Mouse (Mus musculus): Measurements from ENCODE around the gene Siglecf.

Gene Siglecf

GRCm38 (mm10) chr7:43362021-43362420 is 10.9 kb downstream of the Siglecf start:
- DNase-seq (ENCODE audit: low read depth, low spot score) = no peak

- peak; percentile 5 for DNase-seq (ENCODE audit: low read depth, low spot score)
Measured at GRCm38 (mm10) chr7:43378226-43378625, 27.1 kb downstream of the Siglecf start.

- no peak for DNase-seq (ENCODE audit: low read depth, low spot score)
Measured at GRCm38 (mm10) chr7:43392349-43393121, 41.4 kb downstream of the Siglecf start.

- no peak for DNase-seq (ENCODE audit: low read depth, low spot score)
Measured at GRCm38 (mm10) chr7:43399501-43399900, 48.4 kb downstream of the Siglecf start.

GRCm38 (mm10) chr7:43402718-43403117 is 51.6 kb downstream of the Siglecf start:
- no peak for DNase-seq (ENCODE audit: low read depth, low spot score)

GRCm38 (mm10) chr7:43407573-43407972 is 56.4 kb downstream of the Siglecf start:
- no peak for DNase-seq (ENCODE audit: low read depth, low spot score)

- no peak for DNase-seq (ENCODE audit: low read depth, low spot score)
Measured at GRCm38 (mm10) chr7:43408131-43408553, 57.0 kb downstream of the Siglecf start, which contains the start of gene Siglecg. Gene Siglecg, plus strand, starts transcription at chr7:43408204.

- no peak for DNase-seq (ENCODE audit: low read depth, low spot score)
Measured at GRCm38 (mm10) chr7:43409084-43409483, 57.9 kb downstream of the Siglecf start.

All from c-Kit-negative CD71-positive TER-119-positive erythroid progenitor cells, embryonic 14.5 days (primary cell).